Mouse (Mus musculus) megakaryocyte, embryonic 14.5 days (primary cell): ENCODE measurements around the gene Sf3a1. TPM values are rescaled to one million over a fixed set of nuclear protein-coding genes. Genes with fewer than 3 reads are reported as not detected.

Experiments used
- H3K27me3 ChIP-seq: replicated peaks from 2 replicates; pipeline ENCODE3; 2012; ENCODE audit warnings: inconsistent platforms
- H3K36me3 ChIP-seq: replicated peaks from 2 replicates; pipeline ENCODE3; 2012; ENCODE audit warnings: low read length, inconsistent platforms, mixed read lengths
- H3K4me1 ChIP-seq: 2 replicates; pipeline ENCODE4 v1.6.1; 2012; ENCODE audit warnings: inconsistent platforms
- H3K4me3 ChIP-seq: replicated peaks from 2 replicates; pipeline ENCODE3; 2012; ENCODE audit warnings: moderate library complexity, mild to moderate bottlenecking, inconsistent platforms
- H3K9me3 ChIP-seq: 2 replicates; pipeline ENCODE4 v1.6.1; 2012; ENCODE audit warnings: inconsistent platforms
- FLI1 ChIP-seq: IDR thresholded peaks from 2 replicates; pipeline ENCODE4 v1.6.1; 2012; ENCODE audit warnings: low read length, inconsistent platforms, mixed read lengths
- GATA1 ChIP-seq: IDR thresholded peaks from 3 replicates; pipeline ENCODE4 v1.6.1; 2012; ENCODE audit warnings: mixed read lengths, low read length, inconsistent platforms, borderline replicate concordance
- polyA plus RNA-seq: library from polyadenylated mRNA; stranded (reverse); fragments of >175 nt; gene quantifications from 2 replicates; pipeline ENCODE4 v1.2.3, GENCODE M21; 2012; ENCODE audit warnings: low replicate concordance; ENCODE audit not compliant: insufficient read depth

Gene Sf3a1
- polyA plus RNA-seq, 1 experiment = 56.7 TPM

- Histone ChIP-seq H3K9me3 (no peaks in the 10 kb centered on the region), H3K27me3 (peaks cover 17% of the 10 kb centered on the region), H3K4me1 (peaks cover 42% of the 10 kb centered on the region), H3K4me3 (no peak overlapping the region), H3K36me3 (no peaks in the 10 kb centered on the region)
- no peak for TF ChIP-seq GATA1
- TF ChIP-seq FLI1 = no peak
These were observed 36.5 kb downstream of the Sf3a1 start for GRCm38 (mm10) chr11:4196636-4197035.

- no peak for TF ChIP-seq FLI1
- no peak overlapping the region for H3K4me3 ChIP-seq
- peaks cover 37% of the 10 kb centered on the region for H3K4me1 ChIP-seq
- H3K9me3 ChIP-seq = no peaks in the 10 kb centered on the region
- peaks cover 12% of the 10 kb centered on the region for H3K27me3 ChIP-seq
- no peaks in the 10 kb centered on the region for H3K36me3 ChIP-seq
These were observed 37.5 kb downstream of the Sf3a1 start for GRCm38 (mm10) chr11:4197691-4198090.

- Histone ChIP-seq H3K27me3 (peaks cover 9% of the 10 kb centered on the region), H3K4me1 (peaks cover 14% of the 10 kb centered on the region), H3K4me3 (no peak overlapping the region), H3K9me3 (no peaks in the 10 kb centered on the region), H3K36me3 (peaks cover 17% of the 10 kb centered on the region)
- TF ChIP-seq GATA1 = no peak
- no peak for TF ChIP-seq FLI1
These were observed 42.0 kb downstream of the Sf3a1 start for GRCm38 (mm10) chr11:4201981-4202700.

GRCm38 (mm10) chr11:4202995-4203704 is 43.0 kb downstream of the Sf3a1 start:
- no peak overlapping the region for H3K4me3 ChIP-seq
- peaks cover 10% of the 10 kb centered on the region for H3K27me3 ChIP-seq
- TF ChIP-seq GATA1 (no peak), FLI1 (no peak)
- peaks cover 27% of the 10 kb centered on the region for H3K36me3 ChIP-seq
- peaks cover 17% of the 10 kb centered on the region for H3K4me1 ChIP-seq
- no peaks in the 10 kb centered on the region for H3K9me3 ChIP-seq

GRCm38 (mm10) chr11:4203705-4204074 is 43.5 kb downstream of the Sf3a1 start:
- H3K36me3 ChIP-seq = peaks cover 32% of the 10 kb centered on the region
- peaks cover 17% of the 10 kb centered on the region for H3K4me1 ChIP-seq
- H3K4me3 ChIP-seq = no peak overlapping the region
- no peaks in the 10 kb centered on the region for H3K9me3 ChIP-seq
- no peak for TF ChIP-seq FLI1
- no peak for TF ChIP-seq GATA1
- peaks cover 10% of the 10 kb centered on the region for H3K27me3 ChIP-seq

GRCm38 (mm10) chr11:4205097-4205655 is 45.0 kb downstream of the Sf3a1 start:
- peaks cover 9% of the 10 kb centered on the region for H3K27me3 ChIP-seq
- TF ChIP-seq FLI1 (no peak), GATA1 (no peak)
- H3K4me3 ChIP-seq = no peak overlapping the region
- H3K36me3 ChIP-seq = peaks cover 45% of the 10 kb centered on the region
- H3K4me1 ChIP-seq = peaks cover 17% of the 10 kb centered on the region
- no peaks in the 10 kb centered on the region for H3K9me3 ChIP-seq

GRCm38 (mm10) chr11:4205951-4206350 is 45.8 kb downstream of the Sf3a1 start:
- peaks cover 53% of the 10 kb centered on the region for H3K36me3 ChIP-seq
- H3K9me3 ChIP-seq = no peaks in the 10 kb centered on the region
- peaks cover 17% of the 10 kb centered on the region for H3K4me1 ChIP-seq
- H3K27me3 ChIP-seq = peaks cover 9% of the 10 kb centered on the region
- no peak overlapping the region for H3K4me3 ChIP-seq
- no peak for TF ChIP-seq FLI1
- no peak for TF ChIP-seq GATA1

- Histone ChIP-seq H3K4me3 (no peak overlapping the region), H3K36me3 (peaks cover 54% of the 10 kb centered on the region), H3K4me1 (peaks cover 17% of the 10 kb centered on the region), H3K27me3 (peaks cover 9% of the 10 kb centered on the region), H3K9me3 (no peaks in the 10 kb centered on the region)
- no peak for TF ChIP-seq GATA1
- no peak for TF ChIP-seq FLI1
These were observed 46.4 kb downstream of the Sf3a1 start for GRCm38 (mm10) chr11:4206563-4206962.

GRCm38 (mm10) chr11:4207655-4208054 is 47.5 kb downstream of the Sf3a1 start:
- no peak for TF ChIP-seq FLI1
- TF ChIP-seq GATA1 = no peak
- no peaks in the 10 kb centered on the region for H3K9me3 ChIP-seq
- H3K27me3 ChIP-seq = peaks cover 9% of the 10 kb centered on the region
- peaks cover 17% of the 10 kb centered on the region for H3K4me1 ChIP-seq
- H3K36me3 ChIP-seq = peaks cover 65% of the 10 kb centered on the region
- H3K4me3 ChIP-seq = no peak overlapping the region

GRCm38 (mm10) chr11:4209556-4209955 is 49.4 kb downstream of the Sf3a1 start:
- Histone ChIP-seq H3K9me3 (no peaks in the 10 kb centered on the region), H3K36me3 (peaks cover 84% of the 10 kb centered on the region), H3K4me3 (no peak overlapping the region), H3K4me1 (peaks cover 10% of the 10 kb centered on the region), H3K27me3 (peaks cover 12% of the 10 kb centered on the region)
- TF ChIP-seq FLI1 (no peak), GATA1 (no peak)
